Mouse (Mus musculus) MEL (cell line): ENCODE results near the gene Tnfrsf25. TPM values are rescaled to one million over a fixed set of nuclear protein-coding genes. Genes with fewer than 3 reads are reported as not detected.

ENCODE experiments used
- DNase-seq: peaks from one replicate; pipeline ENCODE4 v3.0.0; 2011; ENCODE audit warnings: low read depth, low spot score
- H3K27ac ChIP-seq: 2 replicates; pipeline ENCODE4 v1.5.1; 2012; ENCODE audit warnings: low read depth, mild to moderate bottlenecking, control low read depth, low read length, moderate library complexity; ENCODE audit not compliant: control insufficient read depth
- H3K27me3 ChIP-seq, 2 experiments: fragments of 150-350 bp in 1 of 2; sonication (generic) in 1 of 2; 2 replicates each; pipeline ENCODE4 v1.6.1; 2012; ENCODE audit warnings: low read length in 2 of 2, mild to moderate bottlenecking in 2 of 2, improper control_type of control experiment in 1 of 2, moderate library complexity in 1 of 2; ENCODE audit not compliant: insufficient read depth in 2 of 2, control insufficient read depth in 1 of 2
- H3K36me3 ChIP-seq, 2 experiments: 2 replicates each; pipeline ENCODE4 v1.6.1; 2012 to 2014; ENCODE audit warnings: low read length in 2 of 2, improper control_type of control experiment in 1 of 2, inconsistent platforms in 1 of 2, mild to moderate bottlenecking in 1 of 2; ENCODE audit not compliant: insufficient read depth in 2 of 2, control insufficient read depth in 1 of 2
- H3K4me1 ChIP-seq, 2 experiments: fragments of 150-350 bp in 1 of 2; sonication (generic) in 1 of 2; 2 replicates each; pipeline ENCODE4 v1.6.1; 2012; ENCODE audit warnings: low read length in 2 of 2, improper control_type of control experiment in 1 of 2, mild to moderate bottlenecking in 1 of 2; ENCODE audit not compliant: insufficient read depth in 2 of 2, control insufficient read depth in 1 of 2
- H3K4me3 ChIP-seq, 2 experiments: fragments of 150-350 bp in 1 of 2; sonication (generic) in 1 of 2; 2 replicates each; pipeline ENCODE4 v1.5.1; 2012; ENCODE audit warnings: low read depth in 2 of 2, low read length in 2 of 2, mild to moderate bottlenecking in 2 of 2, moderate library complexity in 2 of 2, control low read depth in 1 of 2, improper control_type of control experiment in 1 of 2; ENCODE audit not compliant: control insufficient read depth in 1 of 2, insufficient read depth in 1 of 2
- H3K79me2 ChIP-seq: 2 replicates; pipeline ENCODE4 v1.6.1; 2012; ENCODE audit warnings: mild to moderate bottlenecking, low read length, moderate library complexity; ENCODE audit not compliant: control insufficient read depth, poor library complexity, insufficient read depth
- H3K9ac ChIP-seq: 2 replicates; pipeline ENCODE4 v1.6.1; 2012; ENCODE audit warnings: low read depth, mild to moderate bottlenecking, control low read depth, low read length, moderate library complexity; ENCODE audit not compliant: control insufficient read depth, poor library complexity, severe bottlenecking
- H3K9me3 ChIP-seq: fragments of 150-350 bp; sonication (generic); replicated peaks from 2 replicates; pipeline ENCODE4 v1.6.1; 2012; ENCODE audit warnings: mild to moderate bottlenecking, low read length, improper control_type of control experiment, moderate library complexity; ENCODE audit not compliant: insufficient read depth
- BHLHE40 ChIP-seq: IDR thresholded peaks from 2 replicates; pipeline ENCODE4 v1.6.1; 2012; ENCODE audit warnings: low read depth, mild to moderate bottlenecking, inconsistent platforms, low read length, improper control_type of control experiment, borderline replicate concordance
- CHD1 ChIP-seq: IDR thresholded peaks from 2 replicates; pipeline ENCODE4 v1.6.1; 2012; ENCODE audit warnings: low read depth, mild to moderate bottlenecking, inconsistent platforms, low read length, improper control_type of control experiment
- CHD2 ChIP-seq: IDR thresholded peaks from 2 replicates; pipeline ENCODE4 v1.6.1; 2011; ENCODE audit warnings: low read length, improper control_type of control experiment
- CTCF ChIP-seq, 3 experiments: IDR thresholded peaks in 2 of 3; conservative IDR thresholded peaks in 1 of 3; 2 replicates each; pipeline ENCODE4 v1.5.1; 2011 to 2012; ENCODE audit warnings: low read length in 3 of 3, low read depth in 2 of 3, mild to moderate bottlenecking in 2 of 3, improper control_type of control experiment in 1 of 3, inconsistent platforms in 1 of 3, mixed read lengths in 1 of 3, moderate library complexity in 1 of 3; ENCODE audit not compliant: control insufficient read depth in 1 of 3, insufficient read depth in 1 of 3, poor library complexity in 1 of 3, severe bottlenecking in 1 of 3
- E2F4 ChIP-seq: IDR thresholded peaks from 2 replicates; pipeline ENCODE4 v1.6.1; 2011; ENCODE audit warnings: low read depth, low read length, improper control_type of control experiment, borderline replicate concordance
- ELF1 ChIP-seq: IDR thresholded peaks from 2 replicates; pipeline ENCODE4 v1.6.1; 2014; ENCODE audit warnings: low read depth, mild to moderate bottlenecking, inconsistent platforms, low read length, improper control_type of control experiment, moderate library complexity
- EP300 ChIP-seq, 2 experiments: IDR thresholded peaks; 2 replicates each; pipeline ENCODE4 v1.6.1; 2011; ENCODE audit warnings: improper control_type of control experiment in 2 of 2, low read length in 2 of 2, low read depth in 1 of 2, mild to moderate bottlenecking in 1 of 2
- ETS1 ChIP-seq: IDR thresholded peaks from 2 replicates; pipeline ENCODE4 v1.6.1; 2012; ENCODE audit warnings: low read depth, mild to moderate bottlenecking, inconsistent platforms, low read length, improper control_type of control experiment, moderate library complexity
- GABPA ChIP-seq: IDR thresholded peaks from 2 replicates; pipeline ENCODE4 v1.6.1; 2012; ENCODE audit warnings: low read depth, mild to moderate bottlenecking, inconsistent platforms, low read length, improper control_type of control experiment, moderate library complexity
- GATA1 ChIP-seq: IDR thresholded peaks from 2 replicates; pipeline ENCODE4 v1.6.1; 2011; ENCODE audit warnings: low read depth, low read length, improper control_type of control experiment
- HCFC1 ChIP-seq: IDR thresholded peaks from 2 replicates; pipeline ENCODE4 v1.6.1; 2012; ENCODE audit warnings: low read depth, mild to moderate bottlenecking, inconsistent platforms, low read length, improper control_type of control experiment, moderate library complexity
- JUND ChIP-seq: IDR thresholded peaks from 2 replicates; pipeline ENCODE4 v1.6.1; 2011; ENCODE audit warnings: low read depth, mild to moderate bottlenecking, improper control_type of control experiment, low read length
- KAT2A ChIP-seq: conservative IDR thresholded peaks from 2 replicates; pipeline ENCODE4 v1.6.1; 2012; ENCODE audit warnings: low read depth, low read length, improper control_type of control experiment, inconsistent platforms
- MAFK ChIP-seq: IDR thresholded peaks from 2 replicates; pipeline ENCODE4 v1.6.1; 2011; ENCODE audit warnings: low read depth, mild to moderate bottlenecking, low read length, improper control_type of control experiment, borderline replicate concordance
- MAX ChIP-seq: IDR thresholded peaks from 2 replicates; pipeline ENCODE4 v1.6.1; 2011; ENCODE audit warnings: low read length, improper control_type of control experiment
- MEF2A ChIP-seq: IDR thresholded peaks from 2 replicates; pipeline ENCODE4 v1.6.1; 2014; ENCODE audit warnings: low read depth, mild to moderate bottlenecking, inconsistent platforms, low read length, improper control_type of control experiment; ENCODE audit not compliant: poor library complexity, insufficient replicate concordance, severe bottlenecking; ENCODE audit errors: extremely low read depth
- MXI1 ChIP-seq: IDR thresholded peaks from 2 replicates; pipeline ENCODE4 v1.6.1; 2011; ENCODE audit warnings: mild to moderate bottlenecking, low read depth, low read length, improper control_type of control experiment
- MYB ChIP-seq: IDR thresholded peaks from 2 replicates; pipeline ENCODE4 v1.6.1; 2011; ENCODE audit warnings: mild to moderate bottlenecking, low read depth, low read length, improper control_type of control experiment
- MYC ChIP-seq: IDR thresholded peaks from 2 replicates; pipeline ENCODE4 v1.6.1; 2011; ENCODE audit warnings: low read depth, mild to moderate bottlenecking, low read length, improper control_type of control experiment, moderate library complexity
- NELFE ChIP-seq: IDR thresholded peaks from 2 replicates; pipeline ENCODE4 v1.6.1; 2011; ENCODE audit warnings: low read depth, low read length, improper control_type of control experiment
- NRF1 ChIP-seq: IDR thresholded peaks from 2 replicates; pipeline ENCODE4 v1.6.1; 2014; ENCODE audit warnings: low read depth, mild to moderate bottlenecking, inconsistent platforms, low read length, improper control_type of control experiment, moderate library complexity; ENCODE audit not compliant: poor library complexity, insufficient read depth, severe bottlenecking
- POLR2A ChIP-seq, 2 experiments: IDR thresholded peaks; 2 replicates each; pipeline ENCODE4 v1.6.1; 2011 to 2012; ENCODE audit warnings: low read length in 2 of 2, mild to moderate bottlenecking in 2 of 2, control low read depth in 1 of 2, improper control_type of control experiment in 1 of 2, low read depth in 1 of 2, moderate library complexity in 1 of 2; ENCODE audit not compliant: control insufficient read depth in 1 of 2, insufficient read depth in 1 of 2, poor library complexity in 1 of 2
- POLR2AphosphoS2 ChIP-seq: IDR thresholded peaks from 2 replicates; pipeline ENCODE4 v1.6.1; 2011; ENCODE audit warnings: low read length, improper control_type of control experiment
- POLR2AphosphoS5 ChIP-seq: IDR thresholded peaks from 2 replicates; pipeline ENCODE4 v1.6.1; 2012; ENCODE audit warnings: low read depth, borderline replicate concordance, mild to moderate bottlenecking, inconsistent platforms, low read length, moderate library complexity, mixed read lengths
- RAD21 ChIP-seq: IDR thresholded peaks from 2 replicates; pipeline ENCODE4 v1.6.1; 2011; ENCODE audit warnings: mild to moderate bottlenecking, low read depth, low read length, improper control_type of control experiment
- RCOR1 ChIP-seq: IDR thresholded peaks from 2 replicates; pipeline ENCODE4 v1.6.1; 2012; ENCODE audit warnings: low read depth, mild to moderate bottlenecking, inconsistent platforms, low read length, improper control_type of control experiment
- SIN3A ChIP-seq: IDR thresholded peaks from 2 replicates; pipeline ENCODE4 v1.6.1; 2012; ENCODE audit warnings: low read length, improper control_type of control experiment, inconsistent platforms
- SMC3 ChIP-seq: IDR thresholded peaks from 2 replicates; pipeline ENCODE4 v1.6.1; 2011; ENCODE audit warnings: low read depth, low read length, improper control_type of control experiment
- TBP ChIP-seq: IDR thresholded peaks from 2 replicates; pipeline ENCODE4 v1.8.0; 2011; ENCODE audit warnings: low read depth, low read length, improper control_type of control experiment
- UBTF ChIP-seq: IDR thresholded peaks from 2 replicates; pipeline ENCODE4 v1.6.1; 2012; ENCODE audit warnings: low read depth, mild to moderate bottlenecking, inconsistent platforms, low read length, improper control_type of control experiment, moderate library complexity, borderline replicate concordance; ENCODE audit not compliant: insufficient read depth
- USF1 ChIP-seq: IDR thresholded peaks from 2 replicates; pipeline ENCODE4 v1.6.1; 2014; ENCODE audit warnings: low read depth, mild to moderate bottlenecking, inconsistent platforms, low read length, improper control_type of control experiment, moderate library complexity
- USF2 ChIP-seq, 2 experiments: IDR thresholded peaks; 2 replicates each; pipeline ENCODE4 v1.6.1; 2011 to 2012; ENCODE audit warnings: improper control_type of control experiment in 2 of 2, low read length in 2 of 2, borderline replicate concordance in 1 of 2, inconsistent platforms in 1 of 2, low read depth in 1 of 2, mild to moderate bottlenecking in 1 of 2; ENCODE audit not compliant: insufficient read depth in 1 of 2
- ZC3H11A ChIP-seq: IDR thresholded peaks from 2 replicates; pipeline ENCODE4 v1.6.1; 2012; ENCODE audit warnings: low read depth, mild to moderate bottlenecking, inconsistent platforms, low read length, improper control_type of control experiment
- ZKSCAN1 ChIP-seq: IDR thresholded peaks from 2 replicates; pipeline ENCODE4 v1.6.1; 2012; ENCODE audit warnings: low read depth, mild to moderate bottlenecking, inconsistent platforms, low read length, improper control_type of control experiment, moderate library complexity
- ZMIZ1 ChIP-seq: IDR thresholded peaks from 2 replicates; pipeline ENCODE4 v1.6.1; 2012; ENCODE audit warnings: low read depth, mild to moderate bottlenecking, inconsistent platforms, low read length, improper control_type of control experiment, moderate library complexity
- ZNF384 ChIP-seq: IDR thresholded peaks from 2 replicates; pipeline ENCODE4 v1.6.1; 2012; ENCODE audit warnings: low read depth, mild to moderate bottlenecking, inconsistent platforms, low read length, improper control_type of control experiment
- polyA plus RNA-seq, 2 experiments: library from polyadenylated mRNA; stranded (reverse) in 1 of 2; unstranded in 1 of 2; fragments of >175 nt in 1 of 2; fragments of >200 nt in 1 of 2; gene quantifications; 2 replicates each; pipeline versions ENCODE4 v1.2.1 to v1.2.4; 2012; ENCODE audit warnings: low replicate concordance in 2 of 2, low read depth in 1 of 2; ENCODE audit not compliant: insufficient read length in 2 of 2, insufficient read depth in 1 of 2, missing spikeins in 1 of 2
- total RNA-seq: library from RNA; depleted of rRNA; stranded (reverse); fragments of 300-350 nt; gene quantifications from 2 replicates; pipeline ENCODE4 v1.2.3, GENCODE M21; 2012

The Tnfrsf25 gene
- total and polyA plus RNA-seq, 3 experiments: 0.97 to 1.1 TPM; not detected in 1

DNA sequence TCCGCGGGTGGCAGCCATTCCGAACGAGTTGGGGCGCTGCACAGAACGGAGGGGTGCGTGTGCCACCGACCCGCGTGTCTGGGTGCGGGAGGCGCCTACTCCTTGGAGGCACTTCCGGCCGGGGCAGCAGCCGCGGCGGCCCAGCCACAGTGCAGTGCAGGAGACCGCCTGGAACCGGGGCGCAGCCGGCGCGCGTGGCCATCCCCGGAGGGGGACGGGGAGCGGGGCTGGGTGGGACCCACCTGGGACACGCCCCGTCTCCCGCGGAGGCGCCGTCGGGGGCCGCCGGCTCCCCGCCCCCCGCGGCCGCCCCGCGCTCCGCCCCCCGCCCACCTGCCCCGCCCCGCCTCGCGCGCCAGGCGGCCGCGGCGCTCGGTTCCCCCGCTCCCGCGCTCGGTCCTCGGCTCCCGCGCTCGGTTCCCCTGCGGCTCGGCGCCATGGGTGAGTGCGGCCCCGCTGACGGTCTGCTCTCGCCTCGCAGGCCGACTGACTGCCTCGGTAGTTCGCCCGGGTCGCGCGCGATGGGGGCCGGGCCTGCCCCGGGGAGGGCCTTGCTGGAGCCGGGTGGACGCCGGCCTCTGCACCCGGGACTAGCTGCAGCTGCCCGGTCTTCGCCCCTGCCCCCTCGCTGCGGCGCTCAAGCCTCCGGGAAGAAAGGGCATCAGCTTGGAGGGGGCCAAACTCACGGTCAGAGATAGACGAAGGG lies 29.1 kb upstream of the Tnfrsf25 start:
- Histone ChIP-seq H3K36me3 (peaks cover 0 to 13% of the 10 kb centered on the region in 2 experiments; a peak in 2 of 4 replicates), H3K4me3 (peak overlapping the region; percentile 90 to 94), H3K27me3 (no peaks in the 10 kb centered on the region), H3K9ac (peak overlapping the region; percentile 95), H3K27ac (peak overlapping the region; percentile 59), H3K4me1 (peaks cover 3 to 19% of the 10 kb centered on the region in 2 experiments; a peak in 3 of 4 replicates), H3K9me3 (no peaks in the 10 kb centered on the region), H3K79me2 (peaks cover 7% of the 10 kb centered on the region)
- peak; percentile 66 for DNase-seq
- TF ChIP-seq RAD21: no peak
- TF ChIP-seq CHD2: no peak
- TF ChIP-seq POLR2AphosphoS5: no peak
- no peak for TF ChIP-seq CTCF (IDR thresholded peaks at IDR 0.05 in 2 of 3, conservative IDR thresholded peaks at IDR 0.05 in 1 of 3; ENCODE audit: control insufficient read depth in 1 of 3, insufficient read depth in 1 of 3, low read depth in 2 of 3, low read length in 3 of 3, poor library complexity in 1 of 3, severe bottlenecking in 1 of 3)
- no peak for TF ChIP-seq USF1
- no peak; the same call in 1 of the 2 replicates for TF ChIP-seq SIN3A
- no peak for TF ChIP-seq BHLHE40
- TF ChIP-seq RCOR1: no peak
- TF ChIP-seq MAX: no peak
- no peak for TF ChIP-seq GABPA
- TF ChIP-seq ZC3H11A: no peak
- no peak for TF ChIP-seq EP300 (IDR thresholded peaks at IDR 0.05; ENCODE audit: low read depth in 1 of 2, low read length in 2 of 2)
- peak; percentile 63; the same call in 1 of the 2 replicates for TF ChIP-seq POLR2AphosphoS2
- TF ChIP-seq ZKSCAN1: no peak
- TF ChIP-seq TBP: no peak
- no peak for TF ChIP-seq KAT2A
- peak; percentile 65 to 80; a peak in 3 of 4 replicates for TF ChIP-seq POLR2A (IDR thresholded peaks at IDR 0.05; ENCODE audit: control insufficient read depth in 1 of 2, insufficient read depth in 1 of 2, low read depth in 1 of 2, low read length in 2 of 2, poor library complexity in 1 of 2)
- peak; percentile 86; the same call in 1 of the 2 replicates for TF ChIP-seq UBTF
- no peak for TF ChIP-seq SMC3
- peak; percentile 65 for TF ChIP-seq NELFE
- no peak for TF ChIP-seq MAFK
- no peak for TF ChIP-seq CHD1
- no peak for TF ChIP-seq NRF1
- no peak for TF ChIP-seq MYB
- peak; percentile 51; the same call in 1 of the 2 replicates for TF ChIP-seq MXI1
- no peak for TF ChIP-seq HCFC1
- TF ChIP-seq MYC: no peak
- TF ChIP-seq ZMIZ1: peak; percentile 61; the same call in 1 of the 2 replicates
- no peak for TF ChIP-seq USF2 (IDR thresholded peaks at IDR 0.05; ENCODE audit: borderline replicate concordance in 1 of 2, insufficient read depth in 1 of 2, low read depth in 1 of 2, low read length in 2 of 2)
- TF ChIP-seq ZNF384: no peak
- TF ChIP-seq ELF1: no peak
- TF ChIP-seq ETS1: no peak
- no peak for TF ChIP-seq MEF2A
- TF ChIP-seq GATA1: no peak
- TF ChIP-seq JUND: no peak
- no peak for TF ChIP-seq E2F4
